In the genomic region with DNA sequence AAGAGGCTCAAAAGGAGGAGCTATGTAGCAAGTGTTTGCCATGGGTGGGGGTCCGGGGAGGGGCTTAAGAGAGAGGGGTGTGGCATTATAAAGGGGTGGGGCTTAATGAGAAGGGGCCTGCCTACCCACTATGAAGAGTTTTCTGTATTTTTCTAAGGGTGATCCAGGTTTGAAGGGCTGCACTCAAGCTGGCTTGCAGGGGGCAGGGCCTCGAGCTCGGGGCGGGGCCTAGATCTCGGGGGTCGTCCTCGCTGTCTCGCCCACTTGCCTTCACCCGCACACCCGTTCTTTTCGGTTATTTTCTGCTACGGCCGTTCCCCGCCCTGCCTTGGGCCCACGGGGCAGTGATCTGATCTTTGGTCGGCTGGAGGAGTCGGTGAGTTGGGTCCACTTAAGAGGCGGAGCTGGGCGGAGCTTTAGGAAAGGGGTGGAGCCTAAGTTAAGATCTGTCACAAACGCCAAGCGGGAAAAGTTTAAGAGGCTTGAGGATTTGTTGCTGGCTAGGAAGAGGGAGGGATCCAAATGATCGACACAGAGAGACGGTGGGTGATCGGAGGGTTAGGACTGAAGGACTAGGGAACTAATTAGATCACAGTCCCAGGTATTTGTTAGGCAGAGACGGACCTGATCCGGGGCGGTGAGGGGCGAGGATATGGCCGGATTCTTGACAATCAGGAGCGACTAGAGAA, we compare ENCODE assay signal across 8 mouse cellular contexts. TPM values are rescaled to one million over a fixed set of nuclear protein-coding genes. Genes with fewer than 3 reads are reported as not detected.
A peak's percentile ranks its signal among the peaks of the same experiment; 100 is the strongest.
DNase-seq lines count a peak whose midpoint lies in the region.

TSS of gene Ggn (plus strand) at position 145 of the 689 bp plus-strand sequence.
TSS of gene Spred3 (minus strand) at position 346 of the 689 bp plus-strand sequence.

- H3K36me3 ChIP-seq in hindbrain, embryonic 10.5 days = peaks cover 32% of the 10 kb centered on the region
- H3K36me3 ChIP-seq in limb, embryonic 10.5 days = peaks cover 32% of the 10 kb centered on the region

- under 1% methylated on average over 30 of the region's 30 CpGs for WGBS in hindbrain, embryonic 10.5 days
- under 1% methylated on average over 30 of the region's 30 CpGs for WGBS in limb, embryonic 10.5 days

- H3K4me3 ChIP-seq in hindbrain, embryonic 10.5 days = peak within 1 kb of the TSS; percentile 76
- peak within 1 kb of the TSS; percentile 85 for H3K4me3 ChIP-seq in limb, embryonic 10.5 days

- DNase-seq in right cerebral cortex, adult 18-20 months = peak; percentile 36
- no peak for DNase-seq in right cerebral cortex, postnatal 36 days (ENCODE audit: low spot score in 2 of 2)
- peak; percentile 81 for DNase-seq in cerebellum, adult 9-11 months
- peak; percentile 53 for DNase-seq in forelimb bud, embryonic 11.5 days (ENCODE audit: low read depth, low spot score)
- peak; percentile 76 for DNase-seq in hindbrain, embryonic 10.5 days (ENCODE audit: low spot score)
- peak; percentile 60 for DNase-seq in limb, embryonic 10.5 days (ENCODE audit: low spot score)
- peak; percentile 73 for DNase-seq in mesoderm, embryonic 11.5 days (ENCODE audit: low read depth, low spot score)
- DNase-seq in right cerebral cortex, postnatal 4 days = peak; percentile 44

- H3K27ac ChIP-seq in hindbrain, embryonic 10.5 days = peak within 1 kb of the TSS; percentile 94
- H3K27ac ChIP-seq in limb, embryonic 10.5 days = peak within 1 kb of the TSS; percentile 88

- no peaks in the 10 kb centered on the region for H3K9me3 ChIP-seq in hindbrain, embryonic 10.5 days
- no peaks in the 10 kb centered on the region for H3K9me3 ChIP-seq in limb, embryonic 10.5 days (replicated peaks)

- peaks cover 63% of the 10 kb centered on the region for H3K27me3 ChIP-seq in hindbrain, embryonic 10.5 days (ENCODE audit: insufficient read depth, poor library complexity, severe bottlenecking)
- H3K27me3 ChIP-seq in limb, embryonic 10.5 days (ENCODE audit: low read depth, poor library complexity, severe bottlenecking) = peaks cover 78% of the 10 kb centered on the region

- peaks cover 67% of the 10 kb centered on the region for H3K4me1 ChIP-seq in hindbrain, embryonic 10.5 days (replicated peaks)
- peaks cover 53% of the 10 kb centered on the region for H3K4me1 ChIP-seq in limb, embryonic 10.5 days

RNA-seq across cellular contexts. Expression of gene Ggn, which starts in this region (rescaled TPM):
- polyA plus RNA-seq in hindbrain, embryonic 10.5 days (2016; fragmentation: Nextera tagmentation; extraction: Ambion mirVana) = 1.1 TPM in 2 replicates
- polyA plus RNA-seq in limb, embryonic 10.5 days (2016; fragmentation: Nextera tagmentation; extraction: Ambion mirVana) = 0.29 and 0.38 TPM in 2 replicates

RNA-seq across cellular contexts. Expression of gene Spred3, which starts in this region (rescaled TPM):
- 3.5 and 3.6 TPM in 2 replicates for polyA plus RNA-seq in hindbrain, embryonic 10.5 days (2016; fragmentation: Nextera tagmentation; extraction: Ambion mirVana)
- polyA plus RNA-seq in limb, embryonic 10.5 days (2016; fragmentation: Nextera tagmentation; extraction: Ambion mirVana) = 2.7 and 3.3 TPM in 2 replicates

Comparison
In these comparisons a context has a peak if more than half of its experiments do, and no peak if none do; other contexts are left out.
1. DNase-seq: peak in right cerebral cortex, adult 18-20 months (single experiment), cerebellum, adult 9-11 months (single experiment), forelimb bud, embryonic 11.5 days (single experiment), hindbrain, embryonic 10.5 days (single experiment), limb, embryonic 10.5 days (single experiment), mesoderm, embryonic 11.5 days (single experiment) and right cerebral cortex, postnatal 4 days (single experiment); none in right cerebral cortex, postnatal 36 days (0 of 2).